Mouse (Mus musculus) hindbrain, embryonic 13.5 days (tissue): ENCODE measurements around the gene Fez1. TPM values are rescaled to one million over a fixed set of nuclear protein-coding genes. Genes with fewer than 3 reads are reported as not detected.

Source experiments
- ATAC-seq: fragments of 200-750 bp; cut with Nextera tagmentation; 2 replicates; pipeline ENCODE4 v1.8.0; 2017; ENCODE audit warnings: moderate TSS enrichment; ENCODE audit not compliant: low FRiP score
- H3K27ac ChIP-seq: fragments of 300-500 bp; sonication (generic); 2 replicates; pipeline ENCODE4 v1.5.1; 2015; ENCODE audit warnings: inconsistent platforms, mild to moderate bottlenecking, moderate library complexity
- H3K27me3 ChIP-seq: fragments of 300-500 bp; sonication (generic); 2 replicates; pipeline ENCODE4 v1.6.1; 2015; ENCODE audit warnings: mild to moderate bottlenecking, inconsistent platforms
- H3K36me3 ChIP-seq: fragments of 300-500 bp; sonication (generic); 2 replicates; pipeline ENCODE4 v1.6.1; 2015; ENCODE audit warnings: mild to moderate bottlenecking, inconsistent platforms
- H3K4me1 ChIP-seq: fragments of 300-500 bp; sonication (generic); replicated peaks from 2 replicates; pipeline ENCODE4 v1.6.1; 2015; ENCODE audit warnings: inconsistent platforms
- H3K4me2 ChIP-seq: fragments of 300-500 bp; sonication (generic); 2 replicates; pipeline ENCODE4 v1.6.1; 2015; ENCODE audit warnings: inconsistent platforms, mild to moderate bottlenecking, moderate library complexity
- H3K4me3 ChIP-seq: fragments of 300-500 bp; sonication (generic); 2 replicates; pipeline ENCODE4 v1.5.1; 2015; ENCODE audit warnings: mild to moderate bottlenecking, inconsistent platforms
- H3K9ac ChIP-seq: fragments of 300-500 bp; sonication (generic); 2 replicates; pipeline ENCODE4 v1.6.1; 2015; ENCODE audit warnings: mild to moderate bottlenecking, inconsistent platforms
- H3K9me3 ChIP-seq: fragments of 300-500 bp; sonication (generic); 2 replicates; pipeline ENCODE4 v1.6.1; 2016; ENCODE audit warnings: inconsistent platforms
- WGBS: fragments of 180-500 bp; shearing (Covaris S2); methylation state at CpG from one replicate; pipeline ENCODE4 v1.1.7; 2015; 5-methylcytosine and 5-hydroxymethylcytosine counted together
- polyA plus RNA-seq: library from polyadenylated mRNA; unstranded; fragments of >200 nt; fragmentation: Nextera tagmentation; extraction: Ambion mirVana; gene quantifications from 2 replicates; pipeline ENCODE4 v1.2.1, GENCODE M21; 2015

Fez1 gene
- polyA plus RNA-seq, 1 experiment from 2014 or later, result 624 TPM

GRCm38 (mm10) chr9:36876313-36876712 is 54.6 kb downstream of the Fez1 start:
- Histone ChIP-seq H3K36me3 (peaks cover 89% of the 10 kb centered on the region), H3K27ac (no peak overlapping the region), H3K9me3 (no peaks in the 10 kb centered on the region), H3K27me3 (no peaks in the 10 kb centered on the region), H3K9ac (no peak overlapping the region), H3K4me2 (no peak overlapping the region), H3K4me3 (no peak overlapping the region), H3K4me1 (peaks cover 8% of the 10 kb centered on the region)
- ATAC-seq, result no peak
- WGBS, result 88% methylated on average over 5 of the region's 5 CpGs

GRCm38 (mm10) chr9:36876787-36877186 is 55.1 kb downstream of the Fez1 start:
- Histone ChIP-seq H3K9me3 (no peaks in the 10 kb centered on the region), H3K4me1 (peaks cover 13% of the 10 kb centered on the region), H3K36me3 (peaks cover 84% of the 10 kb centered on the region), H3K4me3 (no peak overlapping the region), H3K9ac (no peak overlapping the region), H3K27ac (no peak overlapping the region), H3K4me2 (no peak overlapping the region), H3K27me3 (no peaks in the 10 kb centered on the region)
- no peak for ATAC-seq

GRCm38 (mm10) chr9:36881615-36882014 is 60.0 kb downstream of the Fez1 start:
- Histone ChIP-seq H3K4me2 (no peak overlapping the region), H3K36me3 (peaks cover 38% of the 10 kb centered on the region), H3K27ac (peak overlapping the region; percentile 89), H3K4me3 (no peak overlapping the region), H3K27me3 (no peaks in the 10 kb centered on the region), H3K4me1 (peaks cover 25% of the 10 kb centered on the region), H3K9ac (no peak overlapping the region), H3K9me3 (no peaks in the 10 kb centered on the region)
- 47% methylated on average over 5 of the region's 5 CpGs for WGBS
- peak; percentile 55 for ATAC-seq

- WGBS, result 34% methylated on average over 8 of the region's 8 CpGs
- Histone ChIP-seq H3K27me3 (no peaks in the 10 kb centered on the region), H3K4me1 (peaks cover 25% of the 10 kb centered on the region), H3K9me3 (no peaks in the 10 kb centered on the region), H3K9ac (no peak overlapping the region), H3K27ac (peak overlapping the region; percentile 89), H3K4me3 (no peak overlapping the region), H3K4me2 (no peak overlapping the region), H3K36me3 (peaks cover 32% of the 10 kb centered on the region)
- peak; percentile 91 for ATAC-seq
Measured at GRCm38 (mm10) chr9:36882034-36882745, 60.5 kb downstream of the Fez1 start.

- ATAC-seq, result no peak
- Histone ChIP-seq H3K27ac (no peak overlapping the region), H3K27me3 (no peaks in the 10 kb centered on the region), H3K36me3 (peaks cover 19% of the 10 kb centered on the region), H3K9ac (no peak overlapping the region), H3K9me3 (no peaks in the 10 kb centered on the region), H3K4me1 (peaks cover 25% of the 10 kb centered on the region), H3K4me3 (no peak overlapping the region), H3K4me2 (no peak overlapping the region)
- 61% methylated on average over 3 of the region's 3 CpGs for WGBS
Measured at GRCm38 (mm10) chr9:36883569-36883968, 61.9 kb downstream of the Fez1 start.

GRCm38 (mm10) chr9:36885237-36885636 is 63.6 kb downstream of the Fez1 start:
- Histone ChIP-seq H3K27ac (no peak overlapping the region), H3K4me2 (no peak overlapping the region), H3K27me3 (no peaks in the 10 kb centered on the region), H3K9ac (no peak overlapping the region), H3K9me3 (no peaks in the 10 kb centered on the region), H3K4me1 (peaks cover 25% of the 10 kb centered on the region), H3K36me3 (peaks cover 3% of the 10 kb centered on the region), H3K4me3 (no peak overlapping the region)
- ATAC-seq, result no peak
- 69% methylated on average over 3 of the region's 3 CpGs for WGBS

GRCm38 (mm10) chr9:36890552-36890951 is 68.9 kb downstream of the Fez1 start:
- H3K27me3 ChIP-seq, result no peaks in the 10 kb centered on the region
- no peak overlapping the region for H3K27ac ChIP-seq
- no peak overlapping the region for H3K9ac ChIP-seq
- no peaks in the 10 kb centered on the region for H3K4me1 ChIP-seq
- H3K9me3 ChIP-seq, result no peaks in the 10 kb centered on the region
- no peak for ATAC-seq
- H3K36me3 ChIP-seq, result peaks cover 30% of the 10 kb centered on the region
- H3K4me3 ChIP-seq, result no peak overlapping the region
- 35% methylated on average over 4 of the region's 4 CpGs for WGBS
- no peak overlapping the region for H3K4me2 ChIP-seq

GRCm38 (mm10) chr9:36893413-36893990 is 71.8 kb downstream of the Fez1 start:
- Histone ChIP-seq H3K9ac (no peak overlapping the region), H3K9me3 (no peaks in the 10 kb centered on the region), H3K4me2 (no peak overlapping the region), H3K4me1 (no peaks in the 10 kb centered on the region), H3K27ac (no peak overlapping the region), H3K36me3 (peaks cover 31% of the 10 kb centered on the region), H3K4me3 (no peak overlapping the region), H3K27me3 (no peaks in the 10 kb centered on the region)
- WGBS, result 85% methylated on average over 6 of the region's 6 CpGs
- ATAC-seq, result no peak

- Histone ChIP-seq H3K9me3 (no peaks in the 10 kb centered on the region), H3K36me3 (peaks cover 37% of the 10 kb centered on the region), H3K27me3 (no peaks in the 10 kb centered on the region), H3K9ac (no peak overlapping the region), H3K4me1 (no peaks in the 10 kb centered on the region), H3K4me2 (no peak overlapping the region), H3K4me3 (no peak overlapping the region), H3K27ac (no peak overlapping the region)
- ATAC-seq, result no peak
- WGBS, result 92% methylated on average over 7 of the region's 7 CpGs
Measured at GRCm38 (mm10) chr9:36894242-36894641, 72.6 kb downstream of the Fez1 start.

GRCm38 (mm10) chr9:36895009-36895693 is 73.5 kb downstream of the Fez1 start:
- ATAC-seq, result peak; percentile 79
- H3K36me3 ChIP-seq, result peaks cover 37% of the 10 kb centered on the region
- H3K27me3 ChIP-seq, result no peaks in the 10 kb centered on the region
- no peaks in the 10 kb centered on the region for H3K4me1 ChIP-seq
- peak overlapping the region; percentile 35; the same call in 1 of the 2 replicates for H3K27ac ChIP-seq
- H3K9me3 ChIP-seq, result no peaks in the 10 kb centered on the region
- 79% methylated on average over 8 of the region's 8 CpGs for WGBS
- no peak overlapping the region for H3K4me2 ChIP-seq
- H3K4me3 ChIP-seq, result no peak overlapping the region
- no peak overlapping the region for H3K9ac ChIP-seq

- Histone ChIP-seq H3K4me2 (no peak overlapping the region), H3K4me3 (no peak overlapping the region), H3K4me1 (no peaks in the 10 kb centered on the region), H3K27ac (no peak overlapping the region), H3K36me3 (peaks cover 21% of the 10 kb centered on the region), H3K27me3 (no peaks in the 10 kb centered on the region), H3K9me3 (no peaks in the 10 kb centered on the region), H3K9ac (no peak overlapping the region)
- ATAC-seq, result no peak
- whole genome bisulfite sequencing, result 100% methylated on average over 3 of the region's 3 CpGs
Measured at GRCm38 (mm10) chr9:36898560-36898959, 76.9 kb downstream of the Fez1 start.

- WGBS, result 93% methylated on average over 4 of the region's 4 CpGs
- Histone ChIP-seq H3K9me3 (no peaks in the 10 kb centered on the region), H3K27me3 (no peaks in the 10 kb centered on the region), H3K4me1 (peaks cover 3% of the 10 kb centered on the region; the same call in 1 of the 2 replicates), H3K36me3 (peaks cover 15% of the 10 kb centered on the region), H3K27ac (no peak overlapping the region), H3K4me2 (no peak overlapping the region), H3K4me3 (no peak overlapping the region), H3K9ac (no peak overlapping the region)
- no peak for ATAC-seq
Measured at GRCm38 (mm10) chr9:36900464-36900863, 78.8 kb downstream of the Fez1 start.
